Mouse (Mus musculus): ENCODE data around the gene Atp2a1.
"Not testable (repeated sequence)": the region's sequence is repeated elsewhere in the genome, so short reads cannot be mapped to it uniquely, and the experiment has no call there.

Atp2a1 gene

DNA sequence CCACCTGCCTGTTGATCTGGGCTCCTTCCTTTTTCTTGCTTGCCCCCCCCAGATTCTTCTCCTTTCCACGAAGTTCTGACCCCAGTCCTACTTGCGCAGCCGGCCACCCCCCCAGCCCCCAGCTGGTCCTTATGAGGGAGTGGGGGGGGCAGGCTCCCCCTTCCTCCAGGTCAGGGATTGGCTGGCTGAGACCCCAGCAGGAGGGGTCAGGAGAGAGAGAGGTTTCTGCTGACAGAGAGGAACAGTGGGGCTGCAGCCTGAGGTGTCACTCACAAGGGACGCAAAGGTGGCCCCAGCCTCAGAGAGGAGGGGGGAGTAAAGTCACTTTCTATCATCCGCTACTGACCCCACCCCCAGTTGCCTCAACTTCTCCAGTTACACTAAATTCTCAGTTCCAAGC is at the start of gene Atp2a1:
Gene Atp2a1, minus strand, starts transcription at position 105 of the 400 bp plus-strand sequence.
- no peak for DNase-seq (ENCODE audit: low read depth, low spot score)

DNA sequence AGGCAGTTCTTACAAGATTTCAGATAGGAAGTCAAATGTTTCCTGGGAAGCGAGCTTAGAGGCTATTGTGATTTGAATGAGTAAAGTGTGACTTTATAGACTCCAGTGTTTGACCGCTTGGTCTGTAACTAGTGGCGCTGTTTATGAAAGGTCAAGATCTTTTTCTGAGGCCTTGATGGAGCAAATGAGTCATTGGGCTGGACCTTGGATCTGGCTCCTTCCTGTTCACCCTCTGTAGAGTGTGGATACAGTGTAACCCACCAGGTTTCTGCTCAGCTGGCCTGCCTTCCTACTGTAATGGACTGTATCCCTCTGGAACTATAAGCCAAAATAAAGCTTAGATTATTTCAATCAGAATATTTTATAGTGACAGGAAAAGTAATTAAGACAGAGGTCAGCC is 48.4 kb upstream of the Atp2a1 start:
- DNase-seq (ENCODE audit: low read depth, low spot score) = no peak

DNA sequence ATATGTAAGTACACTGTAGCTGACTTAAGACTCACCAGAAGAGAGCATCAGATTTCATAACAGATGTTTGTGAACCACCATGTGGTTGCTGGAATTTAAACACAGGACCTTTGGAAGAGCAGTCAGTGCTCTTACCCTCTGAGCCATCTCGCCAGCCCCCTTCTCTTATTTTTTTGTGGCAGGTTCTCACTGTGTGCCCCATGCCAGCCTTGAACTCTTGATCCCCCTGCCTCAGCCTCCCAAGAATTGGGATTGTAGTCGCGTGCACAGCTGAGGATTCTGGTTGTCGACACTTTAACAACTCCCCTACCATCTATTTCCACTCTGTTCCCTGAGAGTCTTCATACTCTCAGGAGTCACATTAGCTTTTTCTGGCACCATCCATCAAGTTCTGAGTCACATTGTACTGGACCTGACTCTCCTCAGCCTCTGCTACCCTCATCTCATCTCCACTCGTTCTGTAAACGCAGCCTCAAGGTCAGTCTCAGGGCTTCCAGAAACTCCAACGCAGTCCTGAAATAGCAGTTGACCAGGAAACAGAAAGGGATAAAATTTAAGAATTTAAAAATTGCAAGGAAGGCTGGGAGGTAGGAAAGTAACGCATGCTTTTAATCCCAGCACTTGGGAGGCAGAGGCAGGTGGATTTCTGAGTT is 44.3 kb upstream of the Atp2a1 start:
- DNase-seq (ENCODE audit: low read depth, low spot score) = no peak

DNA sequence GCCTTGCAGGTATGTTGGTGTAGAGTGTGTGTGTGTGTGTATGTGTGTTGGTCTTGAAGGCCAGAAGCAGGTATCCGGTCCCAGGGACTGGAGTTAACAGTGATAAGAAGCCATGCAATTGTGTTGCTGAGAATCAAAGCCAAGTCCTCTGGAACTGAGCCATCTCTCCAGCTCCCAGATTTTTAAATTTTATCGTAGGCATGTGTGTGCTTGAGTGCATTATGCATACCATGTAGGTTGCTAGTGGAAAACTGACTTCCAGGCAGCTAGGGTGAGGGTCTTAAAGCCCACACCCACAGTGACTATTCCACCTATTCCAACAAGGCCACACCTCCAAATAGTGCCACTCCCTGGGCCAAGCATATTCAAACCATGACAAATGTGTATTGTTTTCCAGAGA is 42.0 kb upstream of the Atp2a1 start:
- no peak for DNase-seq (ENCODE audit: low read depth, low spot score)

DNA sequence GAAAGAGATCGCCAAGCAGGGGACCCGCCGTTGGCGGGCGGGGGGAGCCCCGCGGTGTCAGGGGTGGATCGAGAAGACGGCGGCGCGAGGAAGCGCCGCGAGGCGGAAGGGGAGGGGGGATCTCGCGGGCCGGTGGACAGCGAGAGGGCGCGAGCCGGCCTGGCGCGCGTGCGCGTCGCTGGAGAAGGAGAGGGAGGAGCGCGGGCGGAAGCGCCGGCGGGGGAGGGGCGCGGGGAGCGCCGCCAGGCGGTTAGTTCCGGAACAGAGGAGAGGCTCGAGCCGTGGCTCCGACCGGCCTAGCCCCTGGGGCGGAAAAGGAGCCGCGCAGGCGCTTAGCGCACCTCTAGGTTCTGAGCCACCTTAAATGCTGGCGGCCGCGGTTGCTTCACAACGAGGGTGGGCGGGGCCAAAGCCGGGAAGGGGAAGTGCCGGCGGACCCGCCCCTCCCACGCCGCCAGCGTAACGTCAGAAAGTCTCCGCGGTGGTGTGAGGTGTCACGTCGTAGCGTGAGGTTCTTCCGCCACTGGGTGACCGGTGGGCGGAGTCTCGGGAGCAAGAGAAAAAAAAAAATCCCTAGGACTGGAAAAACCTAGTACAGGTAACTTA is 40.5 kb upstream of the Atp2a1 start, which contains the start of gene Atxn2l:
Gene Atxn2l, minus strand, starts transcription at position 165 of the 606 bp plus-strand sequence.
- peak; percentile 96 for DNase-seq (ENCODE audit: low read depth, low spot score)

DNA sequence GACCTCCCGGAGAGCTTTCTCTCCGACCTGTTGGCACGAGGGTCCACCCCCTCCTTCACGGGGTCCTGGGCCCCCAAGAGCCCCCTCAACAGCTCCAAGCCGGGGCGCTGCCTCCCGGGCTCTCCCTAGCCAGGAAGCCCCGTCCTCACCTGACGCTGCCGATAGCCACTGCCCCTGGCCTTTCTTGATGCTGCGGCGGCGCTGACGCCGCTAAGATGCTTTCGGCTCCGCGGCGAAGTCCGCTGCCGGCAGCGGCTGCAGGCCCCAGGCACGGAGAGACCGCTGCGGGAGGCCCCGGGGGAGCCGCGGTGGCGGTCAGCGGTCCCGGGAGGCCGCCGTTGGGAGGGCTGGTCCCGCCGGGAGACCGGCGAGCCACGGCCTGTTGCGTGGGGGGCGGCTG is 39.8 kb upstream of the Atp2a1 start:
- no peak for DNase-seq (ENCODE audit: low read depth, low spot score)

DNA sequence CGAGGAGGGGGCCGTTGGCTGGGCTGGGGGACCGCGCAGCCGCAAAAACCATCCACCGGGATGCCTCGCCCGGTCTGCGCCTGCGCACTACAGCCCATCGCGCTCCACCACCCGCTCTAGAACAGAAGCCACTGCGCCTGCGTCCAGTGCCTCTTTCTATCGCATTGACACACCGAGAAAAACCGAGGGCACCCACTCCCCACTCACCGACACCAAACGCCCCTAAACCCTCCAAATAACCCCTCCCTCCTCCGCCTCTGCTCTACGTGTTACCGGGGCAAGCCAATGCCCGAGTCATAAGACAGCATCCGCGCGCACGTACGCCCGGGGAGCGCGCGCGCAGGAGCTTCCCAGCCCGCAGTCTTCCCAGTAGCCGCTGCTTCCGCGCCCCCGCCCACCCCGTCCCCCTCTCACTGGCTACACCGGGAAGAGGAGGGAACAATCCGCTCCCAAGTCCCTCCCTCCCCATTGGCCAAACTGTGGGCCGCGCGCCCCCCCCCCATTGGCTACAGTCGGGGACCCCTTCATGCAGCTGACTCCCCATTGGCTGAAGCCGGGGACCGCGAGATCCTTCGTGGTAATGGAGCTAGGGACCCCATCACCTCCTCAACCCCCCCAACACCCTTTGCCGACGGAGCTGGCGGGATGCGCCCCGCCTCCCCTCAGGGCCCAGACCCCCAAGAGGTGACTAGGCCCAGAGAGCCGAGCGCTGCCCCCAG is 39.3 kb upstream of the Atp2a1 start:
- DNase-seq (ENCODE audit: low read depth, low spot score) = peak; percentile 77

DNA sequence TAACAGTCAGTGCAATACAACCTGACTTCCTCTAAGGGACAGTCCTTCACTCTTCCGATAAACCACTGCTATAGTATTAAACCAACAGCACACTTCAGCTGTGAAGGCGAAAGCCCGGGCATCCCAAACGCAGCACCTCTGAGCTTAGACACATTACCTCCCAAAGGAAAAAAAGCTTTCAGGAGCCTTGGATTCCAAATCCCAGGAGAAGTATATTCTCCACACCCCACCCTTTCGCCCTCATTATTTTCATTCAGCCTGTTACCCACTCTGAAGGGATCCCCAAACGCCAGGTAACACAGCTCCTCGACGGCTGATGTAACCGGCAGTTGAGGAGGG is 38.7 kb upstream of the Atp2a1 start:
- DNase-seq (ENCODE audit: low read depth, low spot score) = no peak

DNA sequence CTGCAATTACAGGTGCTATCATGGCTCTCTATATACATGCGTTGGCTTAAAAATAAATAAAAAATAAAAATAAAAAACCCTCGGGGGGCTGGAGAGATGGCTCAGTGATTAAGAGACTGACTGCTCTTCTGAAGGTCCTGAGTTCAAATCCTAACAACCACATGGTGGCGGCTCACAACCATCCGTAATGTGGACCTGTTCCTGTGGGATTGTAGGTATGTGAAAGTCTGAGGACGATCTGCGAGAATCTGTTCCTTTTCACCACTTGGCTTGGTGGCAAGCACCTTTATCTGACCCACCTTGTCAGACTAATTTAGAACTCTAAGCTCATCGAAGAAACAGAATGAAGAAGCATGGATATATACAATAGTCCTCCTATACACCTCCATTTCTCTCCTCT is 36.5 kb upstream of the Atp2a1 start:
- DNase-seq (ENCODE audit: low read depth, low spot score) = no peak

DNA sequence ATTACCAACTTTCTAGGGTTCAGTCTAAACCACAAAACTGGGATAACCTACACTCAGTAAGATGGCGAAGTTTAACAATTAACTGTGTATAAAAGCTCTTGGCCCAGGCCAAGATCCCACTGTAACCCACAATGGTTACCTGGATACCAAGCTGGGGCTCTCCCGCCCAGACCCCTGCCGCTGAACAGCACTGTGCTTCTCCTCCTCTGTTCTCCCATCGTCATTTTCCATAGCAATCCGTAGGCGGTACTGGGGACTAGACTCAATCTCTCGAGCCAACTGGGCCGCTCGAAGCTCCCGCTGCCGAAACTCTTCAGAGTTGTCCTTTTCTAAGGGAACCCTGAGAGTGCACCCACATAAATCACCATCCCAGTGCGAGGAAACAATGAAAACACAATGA is 35.1 kb upstream of the Atp2a1 start:
- DNase-seq (ENCODE audit: low read depth, low spot score) = no peak

DNA sequence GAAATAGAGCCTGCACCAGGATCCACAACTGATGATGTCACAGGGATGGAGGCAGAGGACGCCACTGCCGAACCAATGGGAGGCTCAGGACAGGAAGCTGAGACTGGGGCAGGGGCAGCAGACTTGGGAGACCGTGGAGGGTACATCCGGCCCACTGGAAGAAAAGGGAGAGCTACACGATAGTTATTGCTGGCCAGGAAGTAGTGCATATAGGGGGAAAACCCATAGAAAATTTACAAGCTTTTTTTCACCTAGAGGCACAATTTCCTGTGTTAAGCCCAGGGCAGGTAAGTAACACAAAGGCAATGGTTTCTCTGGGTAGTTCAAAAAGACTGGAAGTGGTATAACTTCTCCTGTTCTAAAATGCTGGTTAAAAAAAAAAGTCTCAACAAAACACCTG is 33.6 kb upstream of the Atp2a1 start:
- no peak for DNase-seq (ENCODE audit: low read depth, low spot score)

DNA sequence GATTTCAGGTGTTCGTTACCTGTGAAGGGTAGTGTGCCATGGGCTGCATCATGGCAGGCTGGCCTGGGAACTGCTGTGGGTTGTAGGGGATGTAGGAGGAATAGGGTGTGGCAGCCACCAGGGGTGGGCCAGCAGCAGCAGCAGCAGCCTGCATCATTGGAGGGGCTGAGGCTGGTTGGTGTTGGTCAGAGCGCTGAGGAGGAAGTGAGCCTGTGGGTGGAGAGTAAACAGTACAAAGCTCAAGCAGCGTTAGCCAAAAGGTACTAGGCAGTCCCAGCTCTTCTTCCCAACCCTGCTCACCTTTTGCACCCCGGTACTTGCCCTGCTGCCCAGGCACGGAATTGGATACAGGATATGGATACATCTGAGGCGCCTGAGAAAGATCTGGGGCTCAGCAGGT is 31.2 kb upstream of the Atp2a1 start:
- no peak for DNase-seq (ENCODE audit: low read depth, low spot score)

DNA sequence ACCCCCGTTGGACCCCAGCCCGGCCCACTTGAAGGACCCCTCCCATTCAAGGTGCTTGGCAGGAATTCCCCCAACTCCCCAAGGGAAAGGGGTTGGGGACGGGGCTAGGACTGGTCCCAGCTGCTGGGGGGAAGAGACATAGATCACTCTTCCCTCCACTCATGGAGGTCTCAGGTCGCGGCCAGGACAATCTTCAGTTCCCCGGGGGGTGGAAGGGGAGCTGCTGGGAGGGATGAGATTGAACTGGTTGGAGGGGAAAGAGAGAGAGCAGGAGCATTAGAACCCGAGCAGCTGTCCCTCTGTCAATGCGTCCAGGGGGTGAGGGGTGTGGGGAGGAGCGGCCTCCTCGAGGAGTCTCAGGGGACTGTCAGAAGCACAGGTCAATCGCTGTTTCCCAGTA is 29.1 kb upstream of the Atp2a1 start:
- DNase-seq (ENCODE audit: low read depth, low spot score) = no peak

DNA sequence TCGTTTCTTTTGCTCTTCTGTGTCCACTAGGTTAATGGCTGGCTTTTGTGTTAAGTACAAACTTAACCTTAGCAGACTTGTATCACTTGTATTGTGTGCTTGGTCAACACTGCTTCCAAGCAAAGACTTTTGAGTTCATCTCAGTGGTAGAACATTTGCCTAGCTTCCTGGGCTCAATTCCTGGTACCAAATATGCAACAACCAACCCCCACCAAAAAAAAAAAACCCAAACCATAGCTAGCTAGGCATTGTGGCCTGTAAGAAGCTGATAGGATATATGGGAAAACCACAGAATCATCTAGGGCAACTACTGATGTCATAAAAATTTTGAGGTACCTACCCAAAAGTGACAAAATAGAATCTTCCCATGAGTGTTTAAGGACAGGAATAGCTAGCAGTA is 28.1 kb upstream of the Atp2a1 start:
- no peak for DNase-seq (ENCODE audit: low read depth, low spot score)

DNA sequence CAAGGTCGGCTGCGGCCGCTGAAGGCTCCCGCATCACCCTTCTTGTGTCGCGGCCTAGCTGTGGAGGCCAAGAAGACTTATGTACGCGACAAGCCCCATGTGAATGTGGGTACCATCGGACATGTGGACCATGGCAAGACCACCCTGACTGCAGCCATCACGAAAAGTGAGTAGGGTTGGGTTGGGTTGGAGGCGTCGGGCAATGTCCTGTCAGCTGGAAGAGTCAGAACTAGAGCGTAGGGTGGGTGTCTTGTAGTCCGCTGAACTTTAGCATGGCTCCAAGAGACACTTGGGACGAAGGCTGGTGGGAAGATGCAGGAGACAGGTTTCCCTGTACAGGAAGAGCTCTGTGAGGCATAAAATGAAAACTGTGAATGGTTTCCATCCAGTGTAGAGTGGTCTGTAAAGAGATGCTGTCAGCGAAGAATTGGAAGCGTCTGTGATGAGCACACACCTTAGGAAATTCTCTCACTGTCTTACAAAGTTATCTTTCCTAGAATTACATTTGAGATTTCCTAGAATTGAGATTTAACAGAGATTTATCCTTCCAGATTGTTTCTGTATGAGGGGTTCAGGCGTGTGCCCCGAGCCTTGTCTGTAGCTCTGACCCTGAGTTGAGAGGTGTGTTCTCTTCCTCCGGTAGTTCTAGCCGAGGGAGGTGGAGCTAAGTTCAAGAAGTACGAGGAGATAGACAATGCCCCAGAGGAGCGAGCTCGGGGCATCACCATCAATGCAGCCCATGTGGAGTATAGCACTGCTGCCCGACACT is 24.9 kb upstream of the Atp2a1 start:
- DNase-seq (ENCODE audit: low read depth, low spot score) = not testable (repeated sequence)

DNA sequence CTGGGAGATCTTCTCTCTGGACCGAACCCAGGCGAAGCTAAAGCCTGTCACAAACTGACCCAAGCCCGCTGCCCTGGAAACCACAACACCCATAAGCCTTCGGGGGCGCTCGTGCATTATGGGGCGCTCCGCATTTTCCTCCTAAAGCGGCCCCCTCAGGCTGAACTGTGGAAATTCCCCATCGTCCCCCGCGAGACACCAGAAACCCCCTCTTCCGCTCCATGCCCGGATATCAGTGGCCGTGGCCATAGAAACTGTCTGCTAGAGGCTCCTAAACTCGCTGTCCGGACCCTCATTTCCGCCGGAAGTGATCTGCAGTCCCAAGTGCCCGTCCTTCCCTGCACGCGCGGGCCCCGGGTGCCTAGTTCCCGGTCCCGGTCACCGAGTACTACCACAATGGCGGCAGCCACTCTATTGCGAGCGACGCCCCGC is 24.2 kb upstream of the Atp2a1 start, which contains the start of gene Tufm:
Gene Tufm, plus strand, starts transcription at position 310 of the 432 bp plus-strand sequence.
- peak; percentile 97 for DNase-seq (ENCODE audit: low read depth, low spot score)

DNA sequence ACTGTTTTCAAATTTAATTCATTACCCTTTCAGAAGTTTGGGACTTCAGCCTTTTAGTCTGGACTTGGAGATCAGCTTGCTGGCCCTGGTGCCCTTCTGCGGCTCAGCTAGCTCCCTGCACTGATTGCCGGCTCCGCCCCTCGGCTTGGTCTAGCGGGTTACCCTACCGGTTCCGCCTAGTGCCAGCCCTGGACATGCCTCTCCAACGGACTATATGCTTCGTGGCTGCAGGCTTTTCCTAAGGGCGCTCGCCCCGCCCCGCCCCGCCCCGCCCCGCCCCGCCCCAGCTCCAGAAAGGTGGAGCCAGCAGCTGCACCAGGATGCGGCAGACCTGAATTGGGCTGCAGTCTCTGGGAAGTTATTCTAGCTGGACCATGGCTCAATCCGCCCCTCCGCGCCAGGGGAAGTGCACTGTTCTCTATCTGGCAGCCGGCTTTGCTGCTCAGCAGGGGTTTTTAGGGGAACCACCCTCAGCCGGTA is 19.5 kb upstream of the Atp2a1 start:
- DNase-seq (ENCODE audit: low read depth, low spot score) = no peak

DNA sequence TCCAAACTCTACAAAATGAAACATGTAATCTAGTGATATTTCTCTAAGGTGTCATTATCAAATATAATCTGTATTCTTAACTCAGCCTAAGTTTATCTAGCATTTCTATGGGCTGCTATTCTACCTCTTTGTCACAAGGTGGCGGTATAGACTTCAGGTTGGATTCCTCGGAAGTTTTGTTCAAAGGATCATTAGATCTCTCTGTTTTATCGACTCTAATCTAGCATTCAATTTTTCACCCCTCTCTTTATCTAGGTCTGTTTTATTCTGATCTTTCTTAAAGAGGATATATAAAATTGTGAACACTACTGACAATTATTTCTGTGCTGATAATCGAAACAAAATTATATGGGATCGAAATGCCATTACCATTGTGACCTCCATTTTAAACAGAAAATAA is 18.8 kb upstream of the Atp2a1 start:
- DNase-seq (ENCODE audit: low read depth, low spot score) = no peak

DNA sequence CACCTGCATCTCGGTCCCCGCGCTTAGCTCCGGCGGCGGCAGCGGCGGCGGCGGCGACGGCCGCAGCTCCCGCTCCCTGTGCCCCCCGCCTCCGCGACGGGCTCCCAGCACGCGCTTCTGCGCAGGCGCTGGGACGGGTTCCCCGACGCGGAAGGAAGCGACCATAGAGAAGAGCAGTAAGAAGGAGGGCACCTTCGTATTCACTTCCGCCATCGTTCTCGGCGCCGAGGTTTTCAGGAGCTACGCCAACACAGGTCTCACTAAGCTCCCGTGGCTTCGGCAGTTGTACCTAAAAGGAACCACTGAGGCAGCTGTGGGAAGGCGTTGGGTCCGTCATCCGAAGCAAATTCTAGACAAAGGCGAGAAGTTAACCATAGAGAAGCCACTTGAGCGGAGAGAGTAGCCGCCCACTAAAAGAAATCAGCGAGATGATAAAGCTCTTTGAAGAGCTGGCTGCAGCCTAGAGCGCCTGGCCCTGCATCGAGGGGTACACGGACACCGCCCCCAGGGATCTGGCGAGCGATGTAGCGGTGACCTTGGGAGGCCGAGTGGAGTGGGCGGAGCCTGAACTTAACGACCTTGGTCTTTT is 12.2 kb upstream of the Atp2a1 start, which contains the start of gene Sh2b1:
Gene Sh2b1, minus strand, starts transcription at position 432 of the 589 bp plus-strand sequence.
- DNase-seq (ENCODE audit: low read depth, low spot score) = peak; percentile 91

DNA sequence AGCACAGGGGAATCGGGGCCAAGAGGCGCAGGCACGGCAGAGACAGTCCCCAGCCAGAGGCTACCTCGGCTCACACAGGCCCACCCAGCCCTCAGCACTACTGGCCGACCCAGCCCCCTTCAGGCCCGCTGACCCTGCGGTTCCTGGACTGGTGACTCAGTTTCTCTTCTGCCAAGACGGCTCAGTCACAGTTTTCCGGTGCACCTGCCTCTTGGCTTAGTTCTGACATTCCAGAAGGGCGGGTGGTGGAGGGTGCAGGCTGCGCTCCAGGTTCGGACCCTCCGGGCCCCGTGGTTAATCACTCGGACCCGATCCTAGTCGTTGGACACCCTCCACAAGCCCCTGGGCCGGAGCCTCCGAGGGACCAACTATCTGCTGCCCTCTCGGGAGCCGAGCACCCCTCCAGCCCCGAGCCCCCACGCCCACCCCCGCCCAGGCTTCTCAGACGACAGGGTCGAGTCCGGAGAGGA is 11.6 kb upstream of the Atp2a1 start:
- DNase-seq (ENCODE audit: low read depth, low spot score) = no peak

DNA sequence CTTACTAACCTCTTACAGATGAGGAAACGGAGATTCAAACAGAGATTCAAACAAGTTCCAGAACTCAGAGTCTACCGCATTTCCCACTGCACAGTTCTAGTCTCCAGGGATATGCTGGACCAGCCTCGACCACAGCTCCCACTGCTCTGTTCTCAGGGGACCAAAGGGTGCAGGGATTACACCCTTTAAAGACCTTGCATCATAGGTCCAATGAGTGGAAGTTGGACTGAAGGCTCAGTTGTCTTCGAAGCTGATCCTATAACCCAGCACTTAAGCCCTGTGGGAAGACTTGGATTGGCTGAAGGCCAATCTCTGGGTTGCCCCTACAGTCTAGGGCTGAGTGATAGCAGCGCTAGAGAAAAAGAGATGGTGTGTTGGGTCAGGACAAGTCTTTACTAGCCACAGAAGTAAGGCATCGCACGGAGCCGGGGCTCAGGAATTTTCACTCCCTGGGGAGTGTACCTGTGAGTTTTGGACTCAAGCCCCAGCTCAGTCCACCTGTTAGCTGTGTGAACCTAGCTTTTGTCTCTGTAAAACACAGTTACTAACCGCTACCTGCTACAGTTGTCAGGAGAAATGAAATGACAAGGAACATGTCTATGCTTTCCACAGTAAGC is 10.7 kb upstream of the Atp2a1 start:
- DNase-seq (ENCODE audit: low read depth, low spot score) = no peak
